Mouse (Mus musculus): ENCODE data around the gene Birc3. TPM values are rescaled to one million over a fixed set of nuclear protein-coding genes. Genes with fewer than 3 reads are reported as not detected.
A peak's percentile ranks its signal among the peaks of the same experiment; 100 is the strongest.
"Not testable (repeated sequence)": the region's sequence is repeated elsewhere in the genome, so short reads cannot be mapped to it uniquely, and the experiment has no call there.

The Birc3 gene
- 352 to 549 TPM (median 444 TPM) in 3 replicates for total RNA-seq (2017)

DNA sequence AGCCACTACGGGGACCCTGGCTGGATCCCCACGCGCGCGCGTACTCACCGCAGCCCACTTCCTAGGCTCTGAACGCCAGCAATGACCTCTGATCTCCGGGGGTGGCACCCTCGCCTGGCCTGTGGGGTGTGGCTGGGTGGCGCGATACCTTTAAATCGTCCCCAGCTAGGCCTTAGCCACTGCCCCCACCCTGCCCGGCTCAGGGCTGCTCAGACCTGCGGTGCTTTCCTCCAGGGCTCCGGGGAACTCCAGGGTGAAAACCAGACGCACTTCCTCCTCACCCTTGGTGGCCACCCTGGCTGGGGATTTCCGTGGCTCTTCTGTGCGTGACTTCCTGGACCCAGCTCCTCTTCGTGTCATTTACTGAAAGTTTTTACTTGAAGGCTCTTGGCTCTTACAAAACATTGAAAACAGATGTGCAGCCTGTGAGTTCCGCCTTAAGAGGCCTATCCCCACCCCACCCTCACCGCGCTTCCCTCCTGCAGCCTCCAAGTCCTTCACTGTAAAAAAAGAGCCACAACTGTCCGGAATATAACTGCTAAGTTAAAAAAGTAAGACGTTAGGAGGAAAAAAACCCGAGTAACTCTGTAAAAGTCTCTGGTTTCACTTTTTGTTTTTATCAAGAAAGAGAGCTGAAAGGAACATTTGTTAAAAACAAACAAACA lies at the start of gene Birc3:
Gene Birc3 (minus strand): TSS at position 412 of the 665 bp plus-strand sequence.
- peak; percentile 84 for ATAC-seq (replicated peaks; ENCODE audit: insufficient number of reproducible peaks, low FRiP score, low TSS enrichment, poor library complexity, severe bottlenecking)

DNA sequence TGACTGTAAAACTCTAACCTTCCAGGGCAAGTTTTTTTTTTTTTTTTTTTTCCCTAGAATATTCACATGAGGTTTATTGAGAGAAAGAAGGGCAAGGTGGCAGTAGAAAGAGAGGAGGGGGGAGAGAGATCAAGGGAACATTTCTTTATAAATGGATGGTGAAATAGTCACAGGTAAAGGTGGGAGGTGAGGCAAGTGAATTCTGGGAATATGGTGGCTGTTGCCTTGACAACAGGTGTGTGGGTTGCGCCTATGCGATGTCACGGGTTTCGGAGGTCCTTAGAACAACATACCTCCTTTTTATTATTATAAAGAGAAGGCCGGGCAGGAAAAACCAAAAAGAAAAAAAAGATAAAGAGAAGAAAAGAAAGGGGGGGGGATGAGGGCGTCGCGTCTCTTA lies 41.9 kb upstream of the Birc3 start:
- ATAC-seq (replicated peaks; ENCODE audit: insufficient number of reproducible peaks, low FRiP score, low TSS enrichment, poor library complexity, severe bottlenecking) = no peak

DNA sequence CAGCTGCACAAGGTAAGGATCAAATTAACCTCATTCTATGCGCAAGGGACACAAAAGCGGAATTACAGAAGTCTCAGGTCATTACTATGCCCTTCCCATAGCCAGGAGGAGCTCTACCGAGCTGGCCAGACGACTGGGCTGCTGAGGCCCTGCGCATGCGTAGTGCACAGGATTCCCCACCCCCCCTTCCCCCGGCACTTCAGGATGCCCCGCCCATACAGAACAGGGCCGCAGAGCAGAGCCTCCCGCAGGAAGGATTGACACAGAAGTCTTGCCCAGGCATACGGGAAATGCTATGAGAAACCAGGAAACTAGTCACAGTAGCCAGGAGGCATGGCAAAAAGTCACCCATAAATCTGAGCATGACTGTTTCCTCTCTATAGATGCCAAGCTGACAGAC lies 41.5 kb upstream of the Birc3 start:
- no peak for ATAC-seq (replicated peaks; ENCODE audit: insufficient number of reproducible peaks, low FRiP score, low TSS enrichment, poor library complexity, severe bottlenecking)

DNA sequence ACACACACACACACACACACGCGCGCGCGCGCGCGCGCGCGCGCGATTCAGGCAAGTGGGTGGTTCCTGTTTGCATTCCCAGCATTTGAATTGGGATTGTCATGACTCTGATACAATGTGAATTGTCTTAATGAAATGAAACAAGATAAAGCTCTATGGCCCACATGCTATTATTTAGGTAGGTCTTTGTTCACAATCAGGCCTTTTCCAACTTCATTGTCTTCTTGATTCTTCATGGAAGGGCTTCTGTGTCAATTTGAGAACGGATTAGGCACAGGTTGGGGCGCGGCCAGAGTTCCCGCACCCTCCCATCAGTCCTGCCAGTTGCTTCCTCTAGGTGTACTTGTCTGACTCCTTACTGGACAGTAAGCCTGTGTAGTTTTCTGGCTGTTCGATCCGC lies 41.0 kb upstream of the Birc3 start:
- ATAC-seq (replicated peaks; ENCODE audit: insufficient number of reproducible peaks, low FRiP score, low TSS enrichment, poor library complexity, severe bottlenecking) = no peak

DNA sequence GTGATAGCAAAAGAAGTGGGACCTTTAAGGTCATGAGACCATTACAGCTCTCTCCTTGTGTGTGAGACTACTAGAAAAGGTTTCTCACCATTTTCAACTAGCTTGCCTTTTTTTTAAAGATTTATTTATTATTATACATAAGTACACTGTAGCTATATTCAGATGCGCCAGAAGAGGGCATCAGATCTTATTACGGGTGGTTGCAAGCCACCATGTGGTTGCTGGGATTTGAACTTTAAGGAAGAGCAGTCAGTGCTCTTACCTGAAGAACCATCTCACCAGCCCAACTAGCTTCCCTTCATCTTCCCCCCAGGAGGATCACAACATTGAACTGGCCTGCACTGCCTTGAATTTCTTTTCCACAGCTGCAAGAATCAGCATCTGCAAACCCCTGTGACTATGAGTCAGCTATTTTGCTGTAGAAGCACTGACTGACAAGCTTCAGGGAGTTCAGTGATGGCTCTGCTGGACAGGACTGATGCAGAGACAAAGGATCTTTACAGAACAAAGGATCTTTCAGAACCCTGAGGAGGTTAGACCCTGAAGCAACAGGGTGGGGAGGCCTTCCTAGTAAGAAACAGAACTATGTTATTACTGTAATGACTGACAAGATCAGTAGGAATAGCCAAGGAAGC lies 34.5 kb upstream of the Birc3 start:
- ATAC-seq (replicated peaks; ENCODE audit: insufficient number of reproducible peaks, low FRiP score, low TSS enrichment, poor library complexity, severe bottlenecking) = no peak

DNA sequence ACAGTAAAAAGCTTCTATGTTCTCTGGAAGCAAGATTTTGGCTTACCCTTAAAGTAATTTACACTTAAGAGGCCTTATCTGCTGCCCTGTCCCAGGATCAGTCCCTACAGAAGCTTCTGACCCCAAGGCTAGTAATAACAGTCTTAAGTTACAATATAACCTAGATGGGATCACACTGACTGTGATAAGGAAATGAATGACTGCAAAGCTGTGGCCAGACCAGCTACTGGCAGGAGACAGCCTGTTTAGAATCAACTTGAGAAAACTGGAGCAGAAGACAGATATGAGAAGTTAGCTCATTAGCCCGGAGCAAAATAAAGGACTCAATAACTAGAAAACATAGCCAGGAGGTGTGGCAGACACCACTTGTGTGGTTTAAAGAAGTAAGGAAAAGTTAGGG lies 33.6 kb upstream of the Birc3 start:
- no peak for ATAC-seq (replicated peaks; ENCODE audit: insufficient number of reproducible peaks, low FRiP score, low TSS enrichment, poor library complexity, severe bottlenecking)

DNA sequence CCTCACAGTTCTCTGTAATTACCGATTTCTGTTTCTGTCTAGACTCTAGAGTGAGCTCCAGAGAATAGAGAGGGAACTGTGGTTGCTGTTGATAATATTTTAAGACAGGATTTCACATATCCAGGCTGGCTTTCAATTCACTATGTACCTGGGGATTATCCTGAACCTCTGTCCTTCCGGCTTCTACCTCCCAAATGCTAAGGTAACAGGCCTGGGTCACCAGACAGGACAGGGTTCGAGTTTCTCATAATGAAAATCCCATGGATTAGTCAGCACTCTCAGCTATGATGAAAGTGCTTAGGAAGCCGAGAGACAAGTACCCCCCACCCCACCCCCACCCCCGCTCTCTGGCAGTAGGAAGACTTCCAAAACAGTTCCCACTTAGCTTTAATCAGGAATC lies 30.8 kb upstream of the Birc3 start:
- ATAC-seq (replicated peaks; ENCODE audit: insufficient number of reproducible peaks, low FRiP score, low TSS enrichment, poor library complexity, severe bottlenecking) = no peak

DNA sequence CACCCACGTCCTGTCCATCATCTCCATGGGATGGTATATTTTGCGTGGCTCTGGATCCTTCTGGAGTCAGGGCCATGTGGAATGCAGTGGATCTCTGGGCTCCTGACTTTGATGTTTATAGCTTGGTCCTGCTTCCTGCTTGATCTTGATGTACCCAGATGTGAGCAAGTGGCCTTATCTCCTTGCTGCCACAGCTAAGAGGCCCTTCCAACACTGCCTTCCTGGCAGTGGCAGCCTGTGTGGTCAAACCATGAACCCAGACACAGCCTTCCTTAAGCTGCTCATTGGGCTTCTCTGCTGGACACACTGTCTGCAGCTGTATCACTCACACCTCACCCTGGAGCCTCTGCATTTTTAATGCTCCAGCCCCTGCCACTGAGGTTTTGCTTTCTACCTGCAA lies 30.3 kb upstream of the Birc3 start:
- no peak for ATAC-seq (replicated peaks; ENCODE audit: insufficient number of reproducible peaks, low FRiP score, low TSS enrichment, poor library complexity, severe bottlenecking)

DNA sequence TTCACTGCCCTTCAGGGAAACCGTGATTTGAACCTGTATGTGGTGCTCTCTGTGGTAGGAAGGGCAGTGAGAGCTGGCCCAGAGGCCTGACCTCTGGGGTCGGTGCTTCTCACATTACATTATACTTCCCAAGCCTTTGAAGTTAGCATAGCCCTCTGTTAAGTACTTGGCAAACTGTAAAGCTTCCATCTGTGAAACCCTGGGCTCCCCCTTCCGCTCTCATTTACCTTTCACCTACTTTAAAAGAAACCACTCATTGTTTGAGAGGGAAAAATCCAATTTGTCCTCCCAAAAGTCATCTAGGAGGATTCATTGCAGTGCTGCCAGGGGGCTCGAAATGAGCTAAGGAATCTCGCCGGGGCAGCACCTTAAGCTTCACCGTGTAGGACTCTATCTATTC lies 29.3 kb upstream of the Birc3 start:
- ATAC-seq (replicated peaks; ENCODE audit: insufficient number of reproducible peaks, low FRiP score, low TSS enrichment, poor library complexity, severe bottlenecking) = no peak

DNA sequence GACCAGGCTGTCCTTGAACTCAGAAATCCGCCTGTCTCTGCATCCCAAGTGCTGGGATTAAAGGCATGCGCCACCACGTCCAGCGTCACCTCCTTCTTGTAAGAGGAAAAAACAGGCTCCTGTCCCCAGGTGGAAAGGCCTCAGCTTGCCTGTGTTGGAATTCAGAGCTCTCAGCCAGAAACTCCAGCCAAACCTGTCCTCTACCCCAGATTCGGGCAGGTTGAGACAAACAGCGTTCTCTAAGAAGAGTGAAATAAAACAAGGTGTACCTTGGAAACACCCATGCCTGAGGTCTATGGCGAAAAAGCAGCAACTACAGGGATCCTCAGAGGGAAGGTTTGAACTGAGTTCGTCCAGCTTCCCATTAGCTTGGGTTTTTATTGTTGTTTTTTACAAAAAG lies 28.0 kb upstream of the Birc3 start:
- no peak for ATAC-seq (replicated peaks; ENCODE audit: insufficient number of reproducible peaks, low FRiP score, low TSS enrichment, poor library complexity, severe bottlenecking)

DNA sequence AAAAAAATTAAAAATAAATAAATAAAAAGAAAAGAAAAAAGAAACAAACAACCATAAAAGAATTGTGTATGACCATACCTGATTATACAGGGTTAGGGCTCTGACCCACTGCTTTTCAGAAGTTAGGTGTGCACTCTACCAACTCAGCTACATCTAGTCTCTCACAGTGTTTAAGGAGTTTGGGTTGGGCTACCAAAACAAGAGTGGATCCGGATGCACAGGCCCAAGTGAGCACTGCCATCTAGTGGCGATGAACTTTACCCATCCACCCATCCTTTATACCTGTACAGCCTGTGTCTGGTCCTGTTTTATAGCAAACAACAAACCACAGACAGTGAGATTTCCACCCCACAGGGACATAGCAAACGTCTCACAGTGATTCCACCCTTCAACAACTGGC lies 24.5 kb upstream of the Birc3 start:
- ATAC-seq (replicated peaks; ENCODE audit: insufficient number of reproducible peaks, low FRiP score, low TSS enrichment, poor library complexity, severe bottlenecking) = peak; percentile 87

DNA sequence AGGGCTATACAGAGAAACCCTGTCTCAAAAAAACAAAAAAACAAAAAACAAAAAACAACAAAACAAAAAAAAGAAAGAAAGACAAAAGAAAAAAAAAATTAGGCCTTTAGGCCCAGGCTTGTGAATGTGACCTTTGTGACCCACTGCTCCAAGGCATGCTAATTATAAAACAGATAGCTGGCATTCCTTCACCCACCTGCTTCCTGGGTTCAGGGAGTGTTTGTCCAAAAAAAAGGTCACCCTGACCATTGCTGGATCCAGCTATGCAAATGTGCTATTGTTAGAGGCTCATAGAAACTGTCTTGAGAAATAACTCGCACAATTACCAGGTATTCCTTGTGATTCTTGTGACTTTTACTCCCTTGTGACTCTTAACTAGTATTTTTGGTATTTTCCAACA lies 18.8 kb upstream of the Birc3 start:
- ATAC-seq (replicated peaks; ENCODE audit: insufficient number of reproducible peaks, low FRiP score, low TSS enrichment, poor library complexity, severe bottlenecking) = not testable (repeated sequence)

DNA sequence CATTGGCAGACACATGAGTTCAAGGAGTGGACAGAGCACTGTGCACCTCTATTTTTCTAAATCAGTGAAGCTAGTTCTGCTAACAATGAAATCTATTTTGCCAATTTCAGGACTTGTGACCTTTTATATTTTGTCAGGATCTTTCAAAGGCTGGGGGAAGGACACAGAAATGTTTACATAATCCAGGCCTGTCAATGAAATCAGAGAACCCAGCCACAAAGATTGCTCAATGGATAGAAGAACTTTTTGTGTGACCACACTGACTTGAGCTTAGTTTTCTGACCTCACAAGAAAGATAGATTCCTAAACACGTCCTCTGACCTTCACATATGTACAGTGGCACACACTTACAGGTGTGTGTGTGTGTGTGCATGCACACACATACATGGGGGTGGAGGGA lies 18.2 kb upstream of the Birc3 start:
- ATAC-seq (replicated peaks; ENCODE audit: insufficient number of reproducible peaks, low FRiP score, low TSS enrichment, poor library complexity, severe bottlenecking) = peak; percentile 56; the same call in 1 of the 2 replicates

DNA sequence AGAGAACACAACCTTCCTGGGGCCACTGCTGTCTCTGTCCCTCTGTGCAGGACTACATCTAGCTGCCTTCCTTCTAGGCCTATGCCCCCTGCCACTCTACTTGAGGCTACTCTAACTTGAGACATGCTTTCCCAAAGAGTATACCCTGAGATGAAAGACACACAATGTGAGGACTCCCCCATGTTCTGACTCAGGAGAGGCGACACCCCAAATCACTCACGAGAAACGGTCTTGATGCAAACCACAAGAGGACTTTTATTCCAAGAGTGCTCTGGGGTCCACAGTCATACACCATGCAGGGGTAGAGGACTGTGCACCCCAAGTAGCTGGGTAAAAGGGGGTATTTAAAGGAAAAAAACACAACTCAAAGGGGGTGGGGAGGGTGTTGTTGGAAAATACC lies 11.4 kb upstream of the Birc3 start:
- ATAC-seq (replicated peaks; ENCODE audit: insufficient number of reproducible peaks, low FRiP score, low TSS enrichment, poor library complexity, severe bottlenecking) = no peak

DNA sequence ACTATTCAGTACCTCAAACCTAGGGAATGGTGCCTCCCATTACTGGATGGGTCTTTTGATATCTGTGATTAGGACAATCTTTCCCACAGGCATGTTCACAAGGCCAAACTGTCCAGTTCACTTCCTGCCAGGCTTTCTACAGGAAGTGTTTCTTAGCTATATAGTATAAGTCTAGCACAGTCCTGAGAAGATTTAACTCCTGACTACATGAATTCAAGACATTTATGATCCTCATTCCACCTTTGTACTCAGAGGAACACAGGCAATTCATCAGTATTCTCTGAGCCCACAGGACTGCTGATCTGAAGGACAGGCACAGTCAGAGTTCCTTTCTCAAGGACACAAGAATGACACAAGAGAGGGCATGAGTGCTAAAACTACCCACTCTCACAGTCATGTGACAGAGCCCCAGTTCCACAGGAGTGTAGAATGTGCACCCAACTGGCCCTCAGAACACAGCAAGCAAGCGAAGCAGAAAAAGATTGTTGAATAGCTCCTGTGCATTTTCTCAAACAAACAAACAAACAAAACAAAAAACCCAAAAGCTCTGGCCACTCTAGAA lies 9.4 kb upstream of the Birc3 start:
- no peak for ATAC-seq (replicated peaks; ENCODE audit: insufficient number of reproducible peaks, low FRiP score, low TSS enrichment, poor library complexity, severe bottlenecking)

DNA sequence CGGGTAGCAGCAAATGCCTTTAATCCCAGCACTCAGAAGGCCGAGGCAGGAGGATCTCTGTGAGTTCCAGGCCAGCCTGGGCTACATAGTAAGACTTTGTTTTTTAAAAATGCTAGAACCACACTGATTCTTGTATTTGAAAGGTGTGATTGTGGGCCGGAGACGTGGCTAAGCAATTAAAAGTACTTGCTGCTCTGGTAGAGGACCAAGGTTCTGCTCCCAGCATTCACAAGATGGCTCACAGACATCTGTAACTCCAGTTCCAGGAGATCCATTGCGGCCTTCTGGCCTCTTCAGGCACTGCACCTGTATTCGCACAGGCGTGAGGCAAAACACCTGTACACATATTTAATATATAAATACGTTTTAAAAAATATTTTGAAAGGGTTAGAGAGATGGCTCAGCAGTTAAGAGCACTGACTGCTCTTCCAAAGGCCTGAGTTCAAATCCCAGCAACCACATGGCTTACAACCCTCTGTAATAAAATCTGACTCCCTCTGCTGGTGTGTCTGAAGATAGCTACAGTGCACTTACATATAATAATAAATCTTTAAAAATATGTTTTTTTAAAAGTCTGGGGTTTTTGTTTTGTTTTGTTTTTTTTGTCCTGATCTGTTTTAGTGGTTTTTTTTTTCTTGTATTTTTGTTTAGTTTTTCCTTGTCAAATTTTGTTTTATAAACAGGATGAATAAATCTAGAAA lies 675 bp upstream of the Birc3 start:
- no peak for ATAC-seq (replicated peaks; ENCODE audit: insufficient number of reproducible peaks, low FRiP score, low TSS enrichment, poor library complexity, severe bottlenecking)

DNA sequence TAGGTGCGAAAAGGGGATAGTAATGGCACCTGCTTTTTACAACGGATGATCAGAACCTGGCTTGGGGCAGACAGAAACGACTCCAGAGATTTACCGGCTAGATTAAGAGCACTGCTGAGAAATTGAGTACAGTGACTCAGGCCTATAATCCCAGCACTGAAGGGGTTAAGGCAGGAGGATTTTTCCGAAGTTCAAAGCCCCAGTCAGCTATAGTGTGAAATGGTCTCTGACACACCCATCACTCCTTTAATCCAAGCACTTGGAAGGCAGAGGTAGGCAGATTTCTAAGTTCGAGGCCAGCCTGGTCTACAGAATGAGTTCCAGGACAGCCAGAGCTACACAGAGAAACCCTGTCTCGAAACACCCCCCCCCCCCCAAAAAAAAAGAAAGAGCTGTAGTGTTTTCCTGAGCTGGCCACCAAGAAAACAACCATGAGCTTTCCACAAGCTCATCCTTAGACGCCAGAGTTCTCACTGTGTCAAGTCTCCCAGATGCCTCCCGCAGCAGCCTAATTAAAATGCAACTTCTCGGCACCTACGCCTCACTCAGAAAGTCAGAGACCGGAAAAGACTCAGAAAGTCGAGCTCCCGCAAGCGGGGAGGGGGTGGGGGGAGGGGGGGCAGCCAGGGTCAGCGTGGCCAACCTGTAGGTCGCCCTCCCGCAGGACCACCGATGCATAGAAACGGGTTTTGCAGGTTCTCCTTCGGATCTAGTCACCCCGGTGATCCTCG lies 777 bp downstream of the Birc3 start:
- no peak for ATAC-seq (replicated peaks; ENCODE audit: insufficient number of reproducible peaks, low FRiP score, low TSS enrichment, poor library complexity, severe bottlenecking)

DNA sequence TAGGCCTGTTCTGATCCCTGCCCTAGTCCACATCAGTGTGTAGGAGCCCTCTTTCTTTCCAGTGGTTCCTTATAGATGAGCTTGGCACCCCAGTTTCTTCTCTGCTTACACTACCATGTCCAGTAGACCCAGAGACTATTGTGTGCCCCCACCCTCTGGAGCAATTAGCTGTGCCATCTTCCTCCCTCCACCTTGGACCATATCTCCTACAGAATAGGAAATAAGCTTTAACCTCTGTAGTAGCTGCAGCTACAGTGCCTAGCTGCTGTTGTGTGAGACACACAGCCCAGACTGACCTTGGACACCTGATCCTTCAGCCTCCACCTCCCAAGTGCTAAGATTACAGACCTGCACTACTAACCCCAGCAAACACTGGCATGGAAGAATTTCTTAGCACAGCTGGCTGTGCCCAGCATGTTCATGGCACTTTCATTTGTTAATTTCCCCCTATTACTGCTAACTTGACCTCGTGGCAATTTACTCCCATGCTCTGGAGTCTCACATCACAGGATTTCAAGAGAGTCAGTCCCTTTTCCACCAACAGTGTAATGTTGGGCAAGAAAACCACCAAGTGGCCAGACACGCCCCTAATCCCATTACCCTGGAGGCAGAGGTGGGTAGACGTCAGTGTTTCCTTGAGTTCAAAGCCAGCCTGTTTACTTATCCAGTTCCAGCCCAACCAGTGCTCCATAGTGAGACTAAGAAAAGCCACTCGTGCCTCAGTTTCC lies 1.5 kb downstream of the Birc3 start:
- ATAC-seq (replicated peaks; ENCODE audit: insufficient number of reproducible peaks, low FRiP score, low TSS enrichment, poor library complexity, severe bottlenecking) = 0 out of 2 replicates have a peak, but pooled peaks have one; percentile 10
